Mouse (Mus musculus) left cerebral cortex, postnatal 10 days (tissue): Measurements from ENCODE around the gene Myo5a. TPM values are rescaled to one million over a fixed set of nuclear protein-coding genes. Genes with fewer than 3 reads are reported as not detected.
"Not testable (repeated sequence)": the region's sequence is repeated elsewhere in the genome, so short reads cannot be mapped to it uniquely, and the experiment has no call there.

Experiments used
- DNase-seq, 2 experiments: peaks; one replicate each; pipeline ENCODE4 v3.0.0; 2021 to 2022; ENCODE audit warnings: low spot score in 2 of 2, mixed read lengths in 1 of 2; ENCODE audit errors: extremely low spot score in 1 of 2
- intact Hi-C: fragments of 180-260 bp; cut with DNase I; formaldehyde crosslinking; loops from one replicate; pipeline ENCODE4 v1.15.1; 2025
- total RNA-seq, 2 experiments: library from RNA; stranded (reverse); gene quantifications; 2 replicates each; pipeline ENCODE4 v1.2.3; 2021

The Myo5a gene
- total RNA-seq, 2 experiments from 2014 or later = 235 to 265 TPM

DNA sequence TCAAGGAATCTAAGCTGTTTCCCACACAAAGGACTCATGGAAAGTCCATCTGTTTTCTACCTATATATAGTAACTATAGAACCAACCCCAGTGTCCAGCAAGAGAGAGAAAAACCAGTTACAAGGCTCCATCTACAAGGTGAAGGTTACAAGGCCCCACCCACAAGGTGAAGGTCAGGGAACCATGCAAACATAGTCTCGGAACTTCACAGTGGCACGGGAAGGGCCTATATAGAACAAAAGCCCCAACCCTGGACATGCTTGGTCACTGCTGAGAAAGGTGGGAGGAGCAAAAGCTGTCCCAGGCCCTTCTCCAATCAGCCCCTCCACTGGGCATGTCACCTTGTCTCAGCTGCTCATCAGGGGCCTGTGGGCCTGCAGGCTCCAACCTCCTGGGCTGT, 164.9 kb downstream of the Myo5a start:
- intact Hi-C loops = no loop called here
- DNase-seq = peak in 1 of 2 experiments; percentile 16

DNA sequence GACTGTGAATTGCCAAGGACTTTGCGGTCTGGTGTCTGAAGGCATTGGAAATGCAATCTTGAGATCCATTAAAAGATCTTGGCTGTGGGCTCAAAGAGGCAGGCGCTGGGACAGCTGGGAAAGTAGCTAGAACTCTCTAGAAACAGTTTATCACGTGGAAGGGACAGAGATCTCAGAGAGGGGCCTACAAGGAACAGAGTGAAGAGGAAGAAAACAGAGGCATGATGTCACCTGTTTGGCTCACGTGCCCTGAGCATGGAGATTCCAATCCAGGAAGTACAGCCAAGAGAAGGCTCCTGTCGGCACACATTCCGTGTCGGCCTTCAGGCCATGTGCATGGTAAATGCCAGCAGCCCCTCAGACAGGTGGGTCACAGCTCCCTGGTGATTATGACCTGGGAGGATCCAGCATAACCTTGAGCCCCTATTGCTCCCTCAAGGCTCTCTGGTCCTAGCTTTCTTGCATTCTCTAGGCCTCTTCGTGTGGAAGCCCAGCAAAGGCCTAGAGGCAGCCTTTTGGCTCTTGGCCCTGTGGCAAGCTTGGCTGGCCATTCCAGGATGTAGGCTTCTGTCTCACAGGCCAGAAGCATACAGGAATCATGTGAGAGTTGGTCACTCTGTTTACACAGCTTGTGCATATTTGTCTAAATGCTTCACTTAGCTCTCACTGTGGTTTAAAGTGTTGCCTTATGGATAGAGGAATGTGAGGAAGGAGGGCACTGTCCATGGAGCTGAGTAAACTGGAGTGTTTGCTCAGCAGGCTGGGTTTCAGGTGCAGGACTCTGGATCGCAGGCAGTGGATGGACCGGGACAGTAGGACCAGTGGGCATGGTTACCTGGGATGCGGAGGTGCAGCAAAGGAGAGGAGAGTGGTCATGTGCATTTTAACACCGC, 165.8 kb downstream of the Myo5a start:
- DNase-seq = peak in 1 of 2 experiments; percentile 22
- intact Hi-C loops = no loop called here

DNA sequence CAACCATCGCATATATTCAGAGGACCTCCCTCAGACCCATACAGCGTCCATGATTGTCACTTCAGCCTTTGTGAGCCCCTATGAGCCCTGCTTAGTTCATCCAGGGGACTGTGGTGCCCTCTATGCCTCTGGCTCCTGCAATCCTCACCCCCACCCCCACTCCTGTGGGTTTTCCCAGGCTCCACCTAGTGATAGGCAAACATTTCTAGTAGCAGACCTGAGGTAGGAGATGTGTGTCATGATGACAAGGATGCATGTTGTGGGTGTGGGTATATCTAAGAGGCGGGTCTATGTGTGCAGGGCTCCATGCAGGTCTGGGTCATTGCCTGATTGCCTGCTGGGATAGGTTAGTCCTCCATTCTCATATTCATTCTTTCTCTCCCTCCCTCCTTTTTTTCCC, 167.4 kb downstream of the Myo5a start:
- peak in 1 of 2 experiments; percentile 12 for DNase-seq
- intact Hi-C loops = no loop called here

DNA sequence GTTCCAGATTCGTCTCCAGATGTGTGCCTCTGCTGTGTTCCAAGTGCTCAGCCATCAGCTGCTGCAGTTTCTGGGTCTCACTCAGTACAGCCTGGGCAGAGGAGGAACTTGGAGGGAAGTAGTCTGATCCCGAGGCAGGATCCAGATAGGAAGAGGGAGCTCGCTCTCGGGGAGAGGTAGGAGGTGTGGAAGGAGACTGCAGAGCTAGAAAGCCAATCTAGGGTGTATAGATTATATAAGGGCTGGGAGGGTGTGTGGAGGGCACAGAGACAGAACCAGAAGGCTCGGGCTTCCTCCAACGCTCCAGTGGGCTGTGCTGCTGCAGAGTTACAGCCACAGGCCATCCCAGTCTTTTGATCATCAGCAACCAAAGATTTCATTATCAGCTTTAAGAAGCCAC, 172.2 kb downstream of the Myo5a start:
- intact Hi-C loops = no loop called here
- no peak for DNase-seq

DNA sequence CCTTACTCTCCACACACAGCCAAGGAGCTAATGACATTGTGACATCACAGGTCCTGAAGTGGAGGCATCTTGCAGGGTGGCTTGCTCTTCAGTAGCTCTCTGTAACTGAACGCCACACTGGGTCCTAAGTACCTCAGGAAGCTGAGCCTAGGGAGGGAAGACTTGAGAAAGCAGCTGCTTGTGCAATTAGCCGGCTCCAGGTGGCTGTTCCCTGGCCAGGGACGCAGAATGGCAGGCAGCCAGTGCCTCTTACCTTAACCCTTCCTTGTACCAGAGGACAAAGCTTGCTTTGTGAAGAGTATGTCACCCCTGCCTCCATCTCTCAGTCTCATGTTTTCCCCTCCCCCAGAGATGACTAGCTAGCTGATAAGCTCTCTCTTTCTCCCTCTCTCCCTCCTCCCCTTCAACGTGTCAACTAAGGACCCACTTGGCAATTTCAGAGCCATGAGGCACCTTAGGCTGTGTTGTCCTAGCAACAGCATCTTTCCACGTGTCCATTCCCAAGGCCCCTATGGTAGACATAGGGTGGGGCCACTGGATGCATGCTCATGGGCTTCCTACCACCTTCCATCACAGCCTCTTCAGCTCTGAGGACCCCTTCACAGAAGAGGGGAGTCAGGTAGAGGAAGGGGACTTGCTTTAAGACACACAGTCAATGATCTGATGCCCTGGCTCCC, 173.1 kb downstream of the Myo5a start:
- peak in 1 of 2 experiments; percentile 59 for DNase-seq
- intact Hi-C loops = no loop called here

DNA sequence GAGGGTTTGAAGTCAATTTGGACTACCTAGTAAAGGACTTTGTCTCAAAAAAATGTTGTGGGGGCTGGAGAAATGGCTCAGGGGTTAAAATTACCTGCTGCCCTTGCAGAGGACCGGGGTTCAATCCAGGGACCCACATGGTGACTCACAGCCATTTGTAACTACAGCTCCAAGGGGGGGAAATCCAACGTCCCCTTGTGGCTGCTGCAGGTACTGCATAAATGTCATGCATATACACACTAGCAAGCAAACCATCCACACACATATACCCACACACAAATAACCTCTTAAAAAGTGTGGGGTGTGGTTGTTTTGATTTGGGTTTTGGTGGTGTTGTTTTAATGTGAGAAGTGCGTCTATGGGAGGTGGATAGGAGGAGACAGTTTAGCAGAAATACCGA, 173.7 kb downstream of the Myo5a start:
- intact Hi-C loops = no loop called here
- no peak for DNase-seq

DNA sequence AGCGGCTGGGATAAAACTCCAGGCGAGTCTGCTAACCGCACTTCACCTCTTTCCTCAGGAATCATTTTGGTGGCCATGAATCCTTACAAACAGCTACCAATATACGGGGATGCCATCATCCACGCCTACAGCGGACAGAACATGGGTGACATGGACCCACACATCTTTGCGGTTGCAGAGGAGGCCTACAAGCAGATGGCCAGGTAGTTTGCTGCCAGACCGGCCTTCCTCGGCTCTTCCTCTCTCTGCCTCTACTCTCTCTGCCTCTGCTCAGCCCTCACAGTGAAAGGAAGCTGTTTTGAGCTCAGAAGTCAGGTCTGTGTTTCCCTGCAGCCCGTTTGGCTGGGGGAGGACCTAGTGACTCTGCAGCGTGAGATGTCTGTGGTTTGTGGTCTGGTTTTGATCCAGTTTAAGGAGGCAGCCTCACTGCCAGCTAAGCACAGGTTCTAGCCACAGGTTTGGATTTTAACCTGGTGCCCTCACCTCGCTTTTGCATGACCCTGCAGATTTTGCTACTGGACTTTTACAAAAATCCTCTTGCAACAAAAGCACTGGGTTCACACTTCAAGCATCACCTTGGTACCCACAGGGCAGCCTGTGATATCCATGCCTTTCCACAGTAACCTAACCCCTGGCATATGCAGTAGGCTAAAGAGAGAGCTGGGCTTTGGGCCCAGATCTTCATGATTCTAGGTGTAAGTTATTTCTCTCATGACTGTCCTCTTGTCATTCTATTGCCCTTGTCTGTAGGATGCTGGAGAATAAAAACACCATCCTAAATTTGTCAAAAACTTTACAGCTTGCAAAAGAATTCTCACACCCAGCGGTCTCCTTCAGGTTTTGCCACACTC, 175.5 kb downstream of the Myo5a start:
- no peak for DNase-seq
- intact Hi-C loops = no loop called here

DNA sequence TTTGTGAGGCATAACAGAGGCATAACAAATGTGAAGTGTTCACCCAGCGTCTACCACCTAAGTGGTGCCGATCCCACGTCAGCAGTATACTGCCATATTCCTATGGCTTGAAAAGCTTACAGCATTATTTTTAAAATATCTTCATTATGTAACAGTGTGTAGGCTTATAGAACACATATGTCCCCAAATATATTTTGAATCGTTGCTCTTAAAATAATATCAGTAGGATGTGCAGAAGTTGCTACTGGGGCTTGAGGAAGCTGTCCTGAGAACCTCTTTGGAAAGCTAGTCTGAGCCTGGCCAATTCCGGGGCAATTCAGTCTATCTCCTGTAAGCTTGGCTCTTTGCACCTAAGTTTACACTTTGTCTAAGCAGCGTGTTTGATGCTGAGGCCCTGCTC, 177.1 kb downstream of the Myo5a start:
- no peak for DNase-seq
- intact Hi-C loops = no loop called here

DNA sequence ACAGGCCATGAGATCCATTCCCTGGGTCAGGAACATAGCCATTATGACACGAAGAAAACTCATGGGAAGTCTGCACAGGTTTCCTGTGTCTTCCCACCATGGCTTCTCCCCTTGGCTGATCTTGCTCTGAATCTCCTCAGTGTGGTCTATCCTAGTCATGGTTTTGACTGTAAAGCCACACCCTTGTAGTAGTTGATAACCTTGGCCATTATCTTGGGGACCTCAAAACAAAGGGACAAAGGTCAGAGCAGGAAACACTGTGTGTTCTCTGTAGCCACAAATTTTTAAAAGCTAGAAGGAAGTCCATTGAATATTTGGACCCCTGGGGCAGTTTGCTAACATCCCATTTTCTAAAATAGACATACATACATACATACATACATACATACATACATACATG, 177.5 kb downstream of the Myo5a start:
- intact Hi-C loops = no loop called here

DNA sequence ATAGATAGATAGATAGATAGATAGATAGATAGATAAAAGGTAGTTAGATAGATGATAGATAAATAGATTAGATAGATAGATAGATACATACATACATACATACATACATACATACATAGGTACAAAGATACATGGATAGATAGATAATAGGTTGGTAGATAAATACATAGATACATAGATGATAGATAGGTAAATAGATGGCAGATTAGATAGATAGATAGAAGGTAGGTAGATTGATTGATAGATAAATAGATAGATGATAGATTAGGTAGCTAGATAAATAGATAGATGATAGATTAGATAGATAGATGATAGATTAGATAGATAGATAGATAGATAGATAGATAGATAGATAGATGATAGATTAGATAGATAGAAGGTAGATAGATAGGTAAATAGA, 178.1 kb downstream of the Myo5a start:
- no peak for DNase-seq
- intact Hi-C loops = no loop called here

More for the DNA sequence above, 177.5 kb downstream of the Myo5a start:
- DNase-seq = no peak

DNA sequence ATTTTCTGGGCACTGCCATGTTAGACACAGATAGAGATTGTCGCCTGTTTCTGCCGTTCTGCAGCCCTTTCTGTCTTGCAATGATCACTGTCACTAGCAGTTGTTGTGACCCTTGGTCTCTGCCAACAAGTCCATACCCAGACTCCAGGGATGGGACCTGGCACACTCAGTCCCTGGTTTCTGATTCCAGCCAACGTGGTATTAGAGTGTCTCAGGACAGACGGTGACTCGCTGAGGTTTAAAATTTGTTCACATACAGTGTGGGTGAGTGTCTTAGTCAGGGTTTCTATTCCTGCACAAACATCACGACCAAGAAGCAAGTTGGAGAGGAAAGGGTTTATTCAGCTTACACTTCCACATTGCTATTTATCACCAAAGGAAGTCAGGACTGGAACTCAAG, 182.3 kb downstream of the Myo5a start:
- intact Hi-C loops = loop anchor here (5.0 kb wide), 1 partner anchor 41 kb away; no protein-coding TSS in a partner anchor
- DNase-seq = not testable (repeated sequence)

DNA sequence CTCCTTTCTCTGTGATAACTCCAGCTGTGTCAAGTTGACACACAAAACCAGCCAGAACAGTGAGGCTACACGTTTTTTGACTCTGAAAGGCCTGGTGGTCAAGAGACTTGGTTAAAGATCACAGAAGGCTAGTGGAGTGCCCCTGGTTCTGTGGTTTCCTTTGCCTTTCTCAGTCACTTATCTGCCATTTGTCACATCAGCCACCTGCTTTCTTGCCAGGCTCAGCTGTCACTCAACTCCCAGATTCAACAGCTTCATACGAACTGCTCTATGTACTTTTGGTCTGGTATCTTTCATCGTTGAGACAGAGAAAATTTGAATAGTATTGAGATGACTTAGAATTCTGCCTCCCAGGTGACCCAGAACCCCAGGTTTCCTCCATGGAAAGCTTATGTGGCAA, 183.0 kb downstream of the Myo5a start:
- DNase-seq = no peak
- intact Hi-C loops = loop anchor here (5.0 kb wide), 1 partner anchor 41 kb away; no protein-coding TSS in a partner anchor

DNA sequence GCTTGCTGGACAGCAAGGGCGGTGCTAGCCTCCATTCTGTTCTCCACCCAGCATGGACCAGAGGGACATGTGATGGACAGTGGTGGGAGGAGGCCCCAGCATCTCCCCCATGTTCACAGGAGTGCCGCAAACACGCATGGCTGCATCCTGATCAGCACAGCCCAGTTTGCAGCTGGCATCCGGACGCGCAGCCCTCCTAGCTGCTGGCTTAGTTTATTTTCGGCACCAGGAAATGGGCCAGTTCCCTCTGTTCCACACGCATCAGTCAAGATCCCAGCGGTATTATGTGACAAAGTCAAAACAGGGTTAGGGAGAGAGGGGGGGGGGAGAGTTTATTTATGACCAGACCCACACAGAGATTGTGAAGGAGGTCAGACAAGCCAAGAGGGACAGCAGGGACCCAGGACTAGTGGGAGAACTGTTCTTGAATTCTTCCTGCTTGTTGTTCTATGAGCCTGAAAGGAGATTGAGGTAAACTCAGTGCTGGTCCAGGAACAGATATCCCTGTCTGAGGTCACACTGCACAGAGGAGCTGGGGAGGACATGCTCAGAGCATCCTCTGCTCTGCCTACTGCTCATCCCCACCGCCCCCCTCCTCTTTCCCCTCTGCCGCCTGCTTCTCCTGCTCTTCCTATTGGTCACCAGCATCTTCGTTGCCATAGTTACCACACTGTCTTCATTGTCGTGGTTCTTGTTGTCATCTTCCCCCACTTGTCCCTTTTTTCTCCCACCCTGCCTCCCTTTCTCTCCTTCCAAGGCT, 183.6 kb downstream of the Myo5a start:
- intact Hi-C loops = loop anchor here (5.0 kb wide), 1 partner anchor 42 kb away; no protein-coding TSS in a partner anchor

DNA sequence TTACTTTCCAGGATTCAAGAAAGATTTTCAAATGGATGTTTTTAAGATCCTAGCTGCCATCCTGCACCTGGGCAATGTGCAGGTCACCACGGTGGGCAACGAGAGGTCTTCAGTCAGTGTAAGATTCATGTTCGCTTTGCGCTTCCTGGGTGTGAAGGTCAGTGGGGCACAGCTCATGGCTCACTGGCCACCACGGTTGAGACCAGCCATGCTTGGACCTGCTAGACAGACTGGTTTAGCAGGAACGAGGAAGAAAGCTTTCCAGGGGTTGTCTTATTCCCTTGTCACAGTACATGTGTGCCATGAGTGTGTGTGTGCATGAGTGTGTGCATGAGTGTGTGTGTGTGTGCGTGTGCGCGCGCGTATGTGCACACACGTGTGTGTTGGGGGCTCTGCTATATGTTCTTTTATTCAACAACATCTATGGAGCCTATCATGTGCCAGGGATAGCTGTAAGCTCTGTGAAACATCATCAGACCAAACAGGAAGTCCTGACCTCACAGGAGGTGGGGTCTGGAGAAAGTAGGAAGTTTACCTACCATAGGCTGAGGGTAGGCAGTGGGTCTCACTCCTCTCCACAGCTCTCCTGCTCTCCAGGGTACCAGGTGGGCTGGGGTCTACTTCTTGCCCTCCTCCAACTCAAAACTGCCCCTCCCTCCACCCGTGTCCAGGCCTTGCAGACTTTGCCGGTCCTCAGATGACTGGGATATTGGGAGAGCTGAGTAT, 185.2 kb downstream of the Myo5a start:
- intact Hi-C loops = no loop called here
- no peak for DNase-seq

More for the DNA sequence above, 183.6 kb downstream of the Myo5a start:
- peak; percentile 74 to 75 for DNase-seq

DNA sequence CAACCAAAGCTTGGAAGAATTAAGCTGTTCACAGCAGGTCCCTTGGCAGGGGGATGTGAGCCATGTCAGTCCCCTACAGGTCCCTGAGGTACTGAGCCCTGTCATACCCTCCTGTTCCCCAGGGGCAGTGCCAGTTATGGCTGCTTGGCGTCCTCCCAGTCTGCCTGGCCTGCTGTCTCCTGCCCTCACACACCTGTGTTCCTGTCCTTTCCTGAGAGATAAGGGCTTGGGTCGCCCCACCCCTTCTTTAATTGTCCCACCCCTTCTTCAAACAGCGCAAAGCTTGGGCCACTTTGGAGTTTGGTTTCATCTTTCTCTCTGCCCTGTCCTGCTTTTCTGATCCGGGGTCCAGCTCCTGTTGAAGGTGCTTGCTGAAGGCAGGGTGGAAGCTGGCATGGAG, 188.0 kb downstream of the Myo5a start:
- DNase-seq = no peak
- intact Hi-C loops = no loop called here

DNA sequence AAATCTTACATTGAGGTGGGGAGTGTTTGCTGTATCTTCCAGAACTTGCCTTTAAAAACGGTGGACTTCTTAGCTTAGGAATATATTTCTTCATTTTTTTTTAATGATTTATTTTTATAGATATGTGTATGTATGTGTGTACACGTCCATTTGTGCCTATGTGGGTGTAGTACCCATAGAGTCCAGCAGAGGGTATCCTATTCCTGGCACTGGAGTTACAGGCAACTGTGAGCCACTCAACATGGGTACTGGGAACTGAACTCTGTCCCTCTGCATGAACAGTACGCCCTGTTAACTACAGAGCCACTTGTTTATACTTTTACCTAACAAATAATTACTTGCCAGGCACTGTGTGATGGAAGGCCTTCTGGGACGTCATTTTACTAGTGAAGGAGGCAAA, 188.8 kb downstream of the Myo5a start:
- intact Hi-C loops = loop anchor here (5.0 kb wide), 2 partner anchors 62 to 207 kb away; no protein-coding TSS in a partner anchor
- no peak for DNase-seq

DNA sequence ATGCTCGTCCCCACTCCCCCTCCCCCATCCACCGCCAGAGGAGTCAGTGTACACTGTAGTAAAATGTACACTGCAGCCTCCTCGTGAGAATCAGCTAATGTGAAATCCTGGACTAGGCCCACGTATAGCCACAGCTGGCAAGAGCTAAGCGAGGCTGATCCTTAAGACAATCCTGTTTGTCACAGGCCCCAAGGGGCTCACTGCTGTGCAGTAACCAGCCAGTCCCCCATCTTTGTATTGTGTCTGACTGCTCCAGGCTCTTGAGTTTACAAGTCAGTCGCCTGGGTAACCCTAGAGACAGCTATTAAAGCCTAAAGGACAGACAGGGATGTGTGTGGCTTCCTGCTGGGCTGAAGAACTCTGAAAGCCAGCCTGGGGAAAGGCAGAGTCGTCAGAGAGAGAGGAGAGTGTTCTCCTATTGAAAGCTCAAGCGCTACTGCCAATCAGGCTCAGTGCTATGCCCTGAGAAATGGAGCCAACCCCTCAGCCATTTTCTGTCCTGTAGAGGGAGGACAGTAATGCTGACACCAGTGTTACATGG, 190.6 kb downstream of the Myo5a start:
- no peak for DNase-seq
- intact Hi-C loops = loop anchor here (5.0 kb wide), 2 partner anchors 64 to 209 kb away; no protein-coding TSS in a partner anchor
